Mouse (Mus musculus): ENCODE measurements around the gene Tm9sf4.

Gene Tm9sf4

DNA sequence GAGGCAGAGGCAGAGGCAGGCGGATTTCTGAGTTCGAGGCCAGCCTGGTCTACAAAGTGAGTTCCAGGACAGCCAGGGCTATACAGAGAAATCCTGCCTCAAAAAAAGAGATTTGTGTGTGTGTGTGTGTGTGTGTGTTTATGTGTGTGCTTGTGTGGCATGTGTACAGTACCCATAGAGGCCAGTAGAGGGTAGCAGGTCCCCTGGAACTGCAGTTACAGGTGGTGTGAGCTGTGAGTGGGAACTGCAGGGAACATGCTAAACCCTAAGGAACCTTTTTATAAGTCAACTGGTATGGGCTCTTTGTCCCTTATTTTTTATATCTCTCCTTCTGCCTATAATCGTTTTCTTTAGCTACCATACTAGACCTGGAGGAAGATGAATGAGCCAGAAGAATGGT is 3.8 kb upstream of the Tm9sf4 start:
- peak; percentile 78 for DNase-seq (ENCODE audit: low read depth, low spot score)

DNA sequence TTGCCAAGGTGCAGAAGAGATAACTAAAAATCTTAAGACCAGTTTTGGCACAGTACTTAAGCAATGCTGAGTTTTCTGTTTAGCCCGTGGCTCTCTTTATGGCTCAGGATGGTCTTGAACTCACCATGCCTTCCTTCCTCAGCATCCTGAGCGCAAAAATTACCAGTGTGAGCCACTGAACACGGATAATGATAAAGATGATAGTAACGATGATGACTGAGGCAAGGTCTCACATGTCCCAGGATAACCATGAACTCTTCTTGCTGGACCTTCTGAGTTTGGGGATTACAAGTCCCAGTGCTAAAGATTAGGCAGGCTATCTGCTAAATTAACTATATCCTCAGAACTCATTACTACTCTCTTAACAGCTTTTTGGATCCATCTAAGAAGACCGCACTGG is 970 bp upstream of the Tm9sf4 start:
- no peak for DNase-seq (ENCODE audit: low read depth, low spot score)

DNA sequence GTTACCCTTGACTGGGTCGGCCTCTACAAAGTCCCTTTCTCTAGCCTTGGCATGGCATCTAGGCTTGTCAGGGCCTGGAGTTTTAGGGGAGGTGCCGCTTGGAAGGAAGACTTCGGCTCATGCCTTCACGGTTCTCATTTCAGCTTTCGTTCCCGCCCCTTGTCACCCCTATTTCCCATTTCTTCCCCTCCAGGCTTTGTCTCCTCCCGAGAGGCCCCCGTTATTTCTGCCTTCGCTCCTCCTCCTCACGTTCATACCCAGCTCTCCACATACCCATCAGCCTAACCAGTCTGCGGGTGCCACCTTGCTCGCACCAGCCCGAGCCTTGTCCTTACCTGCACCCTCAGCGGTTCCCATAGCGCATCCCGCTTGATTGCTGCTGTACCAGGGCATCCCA is 579 bp downstream of the Tm9sf4 start:
- DNase-seq (ENCODE audit: low read depth, low spot score): no peak

DNA sequence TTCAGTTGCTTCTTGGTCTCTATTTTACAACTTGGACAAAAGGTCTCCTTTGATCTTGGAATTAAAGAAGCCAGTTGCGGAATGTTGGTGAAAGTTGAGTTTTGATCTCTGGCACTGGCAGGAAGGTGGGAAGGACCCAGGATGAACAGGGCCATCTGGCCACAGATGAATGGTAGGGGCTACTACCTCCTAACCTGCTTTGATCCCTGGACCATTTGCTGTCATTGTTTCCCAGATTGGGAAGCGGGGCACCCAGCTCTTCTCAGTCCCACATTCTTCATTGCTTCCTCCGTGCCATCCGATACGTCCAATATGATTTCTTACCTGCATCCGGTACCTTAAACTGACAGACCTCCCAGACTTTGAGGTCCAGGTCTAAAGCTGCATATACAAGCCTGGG is 6.0 kb downstream of the Tm9sf4 start:
- peak; percentile 46 for DNase-seq (ENCODE audit: low read depth, low spot score)

DNA sequence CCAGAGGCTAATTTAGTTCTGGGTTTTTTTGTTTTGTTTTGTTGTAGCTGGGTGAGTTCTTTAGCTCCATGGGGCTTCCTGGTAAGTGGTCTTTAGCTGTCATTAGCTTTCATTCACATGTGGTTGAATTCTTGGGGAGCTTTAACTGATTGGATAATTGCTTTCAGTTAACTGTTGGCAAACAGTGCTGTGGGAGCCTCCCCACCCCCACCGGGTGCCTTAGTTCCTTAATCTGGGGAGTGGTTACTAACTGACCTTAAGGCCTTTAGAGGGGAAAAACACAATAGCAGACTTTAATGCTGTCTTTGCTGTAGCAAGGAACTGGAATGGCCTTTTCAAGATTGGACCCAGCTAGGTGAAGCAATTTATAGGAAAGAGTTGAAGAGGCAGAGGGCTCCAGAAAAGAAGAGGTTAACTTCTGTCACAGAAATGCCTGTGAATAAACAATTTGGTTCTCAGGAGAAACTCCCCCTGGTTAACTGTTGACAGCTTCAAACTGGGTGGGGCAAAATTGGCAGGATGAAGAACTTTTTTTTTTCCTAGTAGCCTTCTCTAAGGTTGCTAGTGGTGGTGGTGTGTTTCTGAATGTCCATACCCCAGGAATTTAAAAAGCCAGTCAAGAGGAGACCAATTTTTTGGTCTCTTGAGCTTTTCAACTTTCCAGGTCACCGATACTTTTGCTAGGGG is 7.2 kb downstream of the Tm9sf4 start:
- DNase-seq (ENCODE audit: low read depth, low spot score): peak; percentile 95

DNA sequence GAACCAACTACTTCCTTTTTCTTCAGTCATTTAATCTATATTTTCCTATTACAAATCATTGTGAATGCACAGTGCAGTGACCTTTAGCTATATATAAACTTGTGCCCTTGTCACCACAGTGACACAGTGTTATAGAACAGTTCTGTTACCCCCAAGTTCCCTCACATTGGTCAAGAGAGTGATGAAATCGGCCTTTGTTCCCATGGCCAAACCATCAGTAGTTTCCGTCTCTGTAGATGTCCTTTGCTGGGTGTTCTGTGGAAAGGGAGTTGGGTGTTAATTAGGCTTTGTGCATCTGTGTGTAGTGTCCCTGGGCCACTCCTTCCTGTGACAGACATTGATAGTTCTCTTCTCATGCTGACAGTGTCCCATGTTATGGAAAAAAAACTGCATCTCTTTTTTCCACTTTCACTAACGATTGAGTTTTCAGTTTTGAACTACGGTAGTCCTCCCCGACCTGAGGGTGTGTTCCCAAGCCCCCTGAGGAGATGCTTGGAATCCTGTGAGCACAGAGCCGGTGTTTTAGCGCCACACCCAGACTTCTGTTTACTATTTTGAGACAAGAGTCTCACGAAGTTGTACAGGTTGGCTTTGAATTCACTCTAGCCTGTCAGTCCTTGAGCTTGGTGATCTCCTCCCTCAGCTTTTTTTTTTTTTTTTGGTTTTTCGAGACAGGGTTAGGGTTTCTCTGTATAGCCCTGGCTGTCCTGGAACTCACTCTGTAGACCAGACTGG is 9.6 kb downstream of the Tm9sf4 start:
- peak; percentile 71 for DNase-seq (ENCODE audit: low read depth, low spot score)

DNA sequence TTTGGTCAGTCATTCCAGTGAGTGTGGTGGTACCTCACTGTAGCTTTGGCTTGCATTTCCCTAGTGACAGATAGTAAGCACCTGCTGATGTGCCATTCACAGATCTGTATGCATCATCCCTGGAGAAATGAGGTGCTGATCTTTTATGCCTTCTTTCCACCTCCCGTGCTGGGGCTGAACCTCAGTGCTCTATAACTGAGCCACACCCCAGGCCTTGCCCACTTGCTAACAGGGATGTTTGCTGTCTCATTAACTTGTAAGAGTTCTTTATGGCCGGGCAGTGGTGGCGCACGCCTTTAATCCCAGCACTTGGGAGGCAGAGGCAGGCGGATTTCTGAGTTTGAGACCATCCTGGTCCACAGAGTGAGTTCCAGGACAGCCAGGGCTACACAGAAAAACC is 10.9 kb downstream of the Tm9sf4 start:
- peak; percentile 39 for DNase-seq (ENCODE audit: low read depth, low spot score)

DNA sequence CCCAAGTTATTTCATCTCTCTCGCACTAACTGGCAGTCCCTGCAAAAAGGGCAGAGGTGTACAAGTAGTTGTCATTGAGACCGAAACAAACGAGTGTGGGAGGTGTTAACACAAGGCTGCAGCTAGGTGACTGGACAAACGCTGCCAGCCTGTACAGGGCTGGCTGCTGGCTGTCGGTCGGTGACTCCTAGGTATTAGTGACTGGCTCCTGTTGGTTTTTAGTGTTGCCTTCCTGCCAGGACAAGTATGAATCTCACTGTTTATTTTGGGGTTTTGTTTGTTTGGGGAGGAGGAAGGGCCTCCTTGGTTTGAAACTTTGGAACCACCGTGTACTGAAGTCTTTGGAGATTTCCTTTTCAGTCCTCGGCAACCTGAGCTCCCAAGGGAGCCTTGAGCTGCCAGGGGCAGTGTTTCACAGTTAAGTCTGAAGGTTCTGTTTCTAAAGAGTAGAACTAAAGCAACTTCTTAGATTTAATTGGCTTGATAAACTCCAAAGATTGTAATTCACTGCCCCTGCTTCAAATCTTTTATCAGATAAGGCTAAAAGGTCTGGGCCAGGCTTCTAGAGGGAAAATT is 15.0 kb downstream of the Tm9sf4 start:
- DNase-seq (ENCODE audit: low read depth, low spot score): no peak

DNA sequence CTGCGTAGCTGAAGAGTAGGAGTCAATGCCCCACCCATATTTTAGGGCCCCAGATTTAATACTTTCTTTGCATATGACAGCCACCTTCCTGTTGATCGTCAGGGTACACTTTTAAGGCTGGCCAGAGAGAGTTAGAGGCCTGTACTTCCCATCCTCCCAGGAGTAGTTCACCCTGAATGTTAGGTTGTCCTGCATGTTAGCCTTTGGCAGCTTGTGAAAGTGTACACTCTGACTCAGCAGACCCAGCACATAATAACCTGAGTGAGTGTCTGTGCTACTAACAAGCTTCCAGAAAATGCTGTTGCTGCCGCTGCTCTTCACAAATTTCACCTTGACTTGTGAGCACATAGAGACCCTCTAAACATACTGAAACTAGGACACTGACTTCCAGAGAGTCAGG is 16.1 kb downstream of the Tm9sf4 start:
- no peak for DNase-seq (ENCODE audit: low read depth, low spot score)

DNA sequence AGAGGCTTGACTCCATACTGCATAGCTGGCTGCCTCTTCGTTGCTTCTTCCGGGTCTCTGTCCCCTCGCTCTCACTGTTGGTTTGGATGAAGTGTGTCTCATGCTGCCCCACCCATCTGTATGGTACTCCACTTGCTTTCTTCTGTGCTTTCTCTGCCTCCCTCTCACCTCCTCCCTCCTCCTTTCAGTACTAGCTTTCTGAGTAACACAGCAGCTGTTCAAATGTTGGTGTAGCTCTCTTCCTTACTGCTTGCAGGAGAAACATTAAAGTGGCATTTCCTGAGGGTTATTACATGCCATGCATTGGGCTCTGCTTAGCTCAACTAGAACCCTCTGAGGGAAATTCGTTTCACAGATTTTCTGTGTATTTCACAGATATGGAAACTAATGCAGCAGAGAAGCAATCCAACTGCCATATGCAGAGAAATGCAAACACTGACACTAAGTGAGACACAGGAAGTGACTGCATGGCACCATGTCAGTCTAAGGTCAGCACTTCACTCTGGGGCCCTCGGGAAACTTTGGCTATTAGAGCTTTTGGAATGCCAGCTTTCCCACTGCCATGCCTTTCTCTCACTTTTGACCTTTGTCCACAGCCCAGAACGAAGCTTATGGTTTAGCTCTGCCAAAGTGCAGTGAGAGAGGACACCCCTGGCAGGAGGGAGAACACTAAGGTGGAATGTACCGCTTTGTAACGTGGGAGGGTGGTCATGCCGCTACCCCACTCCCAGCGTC is 18.2 kb downstream of the Tm9sf4 start:
- DNase-seq (ENCODE audit: low read depth, low spot score): no peak

DNA sequence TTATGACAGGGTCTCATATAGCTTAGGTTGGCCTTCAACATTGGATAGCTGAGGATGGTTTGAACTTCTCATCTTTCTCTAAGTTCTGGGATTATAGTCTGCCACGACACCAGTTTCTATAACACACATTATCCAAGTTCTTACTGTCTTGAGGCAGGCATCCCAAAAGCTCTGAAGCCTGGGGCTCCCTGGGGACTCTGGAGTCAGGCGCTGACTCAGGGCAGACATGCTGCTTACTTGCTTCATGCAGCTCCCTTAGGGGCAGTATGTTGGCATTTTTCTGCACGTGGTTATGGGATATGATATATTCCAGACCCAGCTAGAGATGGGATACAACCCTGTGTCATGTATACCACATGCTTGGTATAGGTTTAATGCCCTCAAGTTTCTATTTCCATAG is 18.9 kb downstream of the Tm9sf4 start:
- DNase-seq (ENCODE audit: low read depth, low spot score): no peak

DNA sequence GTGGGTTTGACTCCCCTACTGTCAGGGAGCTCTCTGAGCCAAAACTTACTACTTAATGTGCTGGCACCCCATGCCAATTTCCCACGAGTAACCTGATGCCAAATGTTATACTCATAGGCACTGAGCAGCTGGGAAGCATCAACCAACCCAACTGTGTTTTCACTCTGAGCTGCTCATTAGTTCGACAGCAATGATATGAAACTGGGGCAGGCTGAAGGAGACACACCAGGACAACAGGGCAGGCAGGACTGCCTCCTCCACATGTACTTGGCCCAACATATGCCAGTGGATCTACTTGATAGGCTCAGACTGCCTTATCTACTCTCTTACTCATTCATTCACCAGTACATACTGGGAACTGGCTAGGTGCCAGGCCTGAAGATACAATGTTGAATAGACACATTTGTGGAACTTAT is 25.1 kb downstream of the Tm9sf4 start:
- no peak for DNase-seq (ENCODE audit: low read depth, low spot score)

DNA sequence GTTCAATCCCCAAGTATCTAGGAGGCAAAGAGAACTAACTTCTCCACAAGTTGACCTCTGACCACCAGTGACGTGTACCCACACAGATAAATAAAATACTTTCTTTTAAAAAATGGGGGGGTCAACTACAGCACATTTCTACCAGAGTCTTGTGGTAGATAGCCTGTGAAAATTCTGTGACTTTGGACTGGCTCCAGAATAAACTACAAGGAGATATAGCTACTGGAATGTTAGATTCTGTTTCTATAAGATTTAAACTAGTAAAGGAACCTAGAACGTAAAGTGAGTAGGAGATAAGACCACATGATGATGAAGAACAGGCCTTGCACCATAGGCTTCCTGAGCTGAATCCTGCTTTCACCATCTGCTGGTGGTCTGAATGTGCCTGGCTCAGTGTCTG is 26.7 kb downstream of the Tm9sf4 start:
- DNase-seq (ENCODE audit: low read depth, low spot score): no peak

DNA sequence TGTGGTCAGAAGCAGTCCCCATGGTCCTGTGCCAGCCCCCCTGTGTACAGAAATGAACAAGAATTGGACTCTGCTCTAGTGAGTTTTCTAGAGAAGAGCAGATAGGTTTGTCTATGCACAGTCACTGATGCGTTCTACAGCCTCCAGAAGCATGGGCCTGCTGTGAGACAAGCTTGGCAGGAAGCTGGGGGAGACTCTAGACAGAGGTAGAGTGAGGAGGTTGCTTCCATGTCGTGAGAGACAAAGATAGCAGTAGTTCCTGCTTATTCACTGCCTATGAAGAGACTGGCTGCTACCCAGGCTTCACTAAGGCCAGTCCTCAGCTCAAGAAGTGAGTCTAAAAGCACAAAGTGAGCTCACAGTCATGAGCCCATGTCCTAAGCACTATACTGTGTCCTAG is 30.1 kb downstream of the Tm9sf4 start:
- DNase-seq (ENCODE audit: low read depth, low spot score): no peak

DNA sequence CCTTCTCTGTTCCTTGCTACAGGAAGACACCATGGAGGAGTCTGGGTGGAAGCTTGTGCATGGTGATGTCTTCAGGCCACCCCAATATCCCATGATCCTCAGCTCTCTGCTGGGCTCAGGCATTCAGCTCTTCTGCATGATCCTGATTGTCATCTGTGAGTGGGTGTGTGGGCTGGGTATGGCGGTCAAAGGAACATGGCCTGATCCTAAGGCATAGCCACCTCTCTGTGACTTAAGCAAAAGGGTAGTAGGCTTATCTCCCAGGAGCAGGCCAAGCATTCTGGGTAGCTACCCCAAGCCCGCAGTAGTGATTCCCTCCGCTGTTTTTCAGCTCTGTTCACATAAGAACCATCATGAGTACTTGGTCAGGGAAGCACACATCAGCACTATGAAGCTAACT is 33.2 kb downstream of the Tm9sf4 start:
- DNase-seq (ENCODE audit: low read depth, low spot score): no peak

DNA sequence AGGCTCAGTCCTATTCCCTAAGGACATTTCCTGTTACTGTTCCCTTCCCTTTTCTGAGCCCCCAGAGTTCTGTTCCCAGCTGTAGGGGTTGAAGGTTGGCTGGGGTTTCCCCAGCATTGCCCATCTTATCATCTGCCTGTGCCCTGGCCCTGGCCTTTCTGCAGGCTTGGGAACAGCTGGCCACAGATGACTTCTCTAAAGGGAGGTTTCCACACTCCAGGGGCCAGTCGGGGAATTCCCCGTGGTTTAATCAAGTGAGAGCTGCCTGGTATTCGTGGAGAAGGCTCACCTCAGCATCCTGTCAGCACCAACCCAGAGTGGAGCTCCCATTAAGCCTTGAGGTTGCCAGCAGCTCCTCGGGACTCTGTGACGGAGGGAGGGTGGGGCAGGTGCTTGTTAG is 37.4 kb downstream of the Tm9sf4 start:
- no peak for DNase-seq (ENCODE audit: low read depth, low spot score)

DNA sequence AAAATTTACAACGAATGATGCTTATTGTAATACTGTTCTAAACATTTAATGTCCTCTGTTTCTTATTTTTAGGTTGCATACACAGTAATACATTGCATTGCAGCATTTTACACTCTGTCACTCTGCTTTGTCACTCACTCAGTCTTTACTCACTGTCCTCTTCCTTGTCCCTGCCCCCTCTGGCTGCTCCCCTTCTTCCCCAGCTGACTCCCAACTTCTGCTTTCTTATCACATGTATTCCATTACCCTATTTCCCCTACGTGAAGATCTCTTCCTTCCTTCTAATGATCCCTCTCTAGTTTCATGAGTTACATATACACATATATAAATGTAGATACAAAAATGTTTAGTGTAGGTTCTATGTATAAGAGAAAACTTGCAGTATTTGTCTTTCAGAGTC is 38.0 kb downstream of the Tm9sf4 start:
- no peak for DNase-seq (ENCODE audit: low read depth, low spot score)

DNA sequence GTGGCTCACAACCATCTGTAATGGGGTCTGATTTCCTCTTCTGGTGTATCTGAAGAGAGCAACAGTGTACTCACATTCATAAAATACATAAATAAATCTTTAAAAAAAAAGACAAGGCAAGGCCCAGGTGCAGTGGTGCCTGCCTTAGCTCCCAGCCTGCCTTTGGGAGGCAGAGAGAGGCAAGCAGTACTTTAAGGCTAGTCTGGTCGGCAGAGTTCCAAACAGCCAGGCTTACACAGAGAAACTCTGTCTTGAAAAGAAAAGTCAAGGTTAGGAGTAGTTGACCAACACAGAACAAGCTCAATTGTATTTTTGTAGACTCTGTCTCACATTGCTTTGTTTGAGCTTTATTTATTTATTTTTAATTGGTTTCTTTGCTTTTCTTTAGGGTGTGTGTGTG is 41.7 kb downstream of the Tm9sf4 start:
- DNase-seq (ENCODE audit: low read depth, low spot score): no peak

DNA sequence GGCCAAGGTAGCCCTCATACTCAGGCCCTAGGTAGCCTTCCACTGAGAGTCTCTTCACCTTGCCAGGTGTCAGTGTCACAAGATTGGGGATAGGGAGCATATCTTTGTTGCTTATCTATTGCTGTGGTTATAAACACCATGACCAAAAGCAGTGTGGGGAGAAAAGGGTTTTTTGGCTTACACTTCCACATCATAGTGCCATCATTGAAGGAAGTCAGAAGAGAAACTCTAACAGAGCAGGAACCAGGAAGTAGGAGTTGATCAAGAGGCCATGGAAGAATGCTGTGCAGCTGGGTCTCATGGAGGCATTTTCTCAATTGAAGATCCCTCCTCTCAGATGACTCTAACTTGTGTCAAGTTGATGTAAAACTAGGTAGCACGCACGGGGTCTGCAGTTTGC is 47.0 kb downstream of the Tm9sf4 start:
- DNase-seq (ENCODE audit: low read depth, low spot score): no peak

DNA sequence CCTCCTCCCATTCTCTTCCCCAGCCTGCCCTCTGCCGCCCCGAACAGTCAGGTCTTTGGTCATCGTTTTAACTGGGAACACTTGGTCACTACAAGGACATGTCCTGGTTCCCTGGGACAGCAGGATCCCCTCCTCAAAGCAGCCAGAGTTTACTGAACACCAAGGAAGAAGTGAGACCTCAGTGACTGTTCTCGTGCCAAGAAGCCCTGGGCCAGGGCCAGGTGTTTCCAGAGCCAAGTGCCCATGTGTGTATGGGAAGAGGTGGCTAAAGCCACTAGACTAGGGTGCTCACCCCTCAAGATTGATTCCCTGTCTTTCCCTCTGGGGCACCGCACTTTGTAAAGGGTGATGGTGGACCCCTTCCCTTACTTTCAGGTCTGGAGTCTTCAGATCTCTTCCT is 48.2 kb downstream of the Tm9sf4 start:
- DNase-seq (ENCODE audit: low read depth, low spot score): no peak

DNA sequence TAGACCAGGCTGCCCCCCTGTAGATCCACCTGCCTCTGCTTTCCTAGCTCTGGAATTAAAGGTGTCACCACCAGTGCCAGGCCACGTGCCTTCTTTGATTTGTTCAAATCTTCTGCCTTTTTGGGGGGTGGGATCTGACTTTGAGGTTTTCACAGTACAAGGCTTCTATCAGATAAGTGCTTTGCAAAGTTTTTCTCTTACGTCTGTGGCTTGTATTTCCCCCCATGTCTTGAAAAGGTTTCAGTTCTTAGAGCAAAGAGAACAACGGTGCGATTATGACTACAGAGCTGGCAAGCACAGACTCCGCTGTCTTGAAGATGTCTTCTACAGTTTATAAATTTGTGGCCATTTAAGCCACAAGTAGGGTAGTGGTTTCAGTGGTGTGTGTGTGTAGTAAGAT is 50.3 kb downstream of the Tm9sf4 start:
- DNase-seq (ENCODE audit: low read depth, low spot score): no peak

DNA sequence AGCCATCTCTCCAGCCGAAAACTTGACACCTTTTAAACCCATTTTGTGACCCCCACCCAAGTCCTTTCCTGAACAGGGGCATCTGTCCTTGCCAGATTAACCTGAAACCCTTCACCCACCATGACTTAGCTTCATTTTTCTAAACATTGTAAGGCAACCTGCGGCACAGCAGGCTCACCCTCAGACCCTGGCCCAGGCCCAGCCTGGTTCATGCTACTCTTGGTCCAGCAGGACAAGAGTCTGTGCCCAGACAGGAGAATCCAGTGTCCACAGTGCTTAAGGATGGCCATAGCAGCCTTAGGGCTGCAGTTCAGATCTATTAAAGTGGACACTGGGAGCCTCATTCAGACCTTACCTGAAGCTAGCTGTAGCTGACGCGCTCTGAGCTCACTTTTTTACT is 52.2 kb downstream of the Tm9sf4 start:
- no peak for DNase-seq (ENCODE audit: low read depth, low spot score)
